Mouse (Mus musculus) liver, adult 2 months (tissue): ENCODE measurements around the gene Exoc7. TPM values are rescaled to one million over a fixed set of nuclear protein-coding genes. Genes with fewer than 3 reads are reported as not detected.
"Not testable (repeated sequence)": the region's sequence is repeated elsewhere in the genome, so short reads cannot be mapped to it uniquely, and the experiment has no call there.

ENCODE experiments used
- DNase-seq: peaks from one replicate; pipeline ENCODE4 v3.0.0-alpha.2; 2011; ENCODE audit warnings: low read depth, low spot score; ENCODE audit errors: extremely low read depth
- H3K27ac ChIP-seq: fragments of 200-500 bp; replicated peaks from 2 replicates; pipeline ENCODE4 v1.5.1; 2012; ENCODE audit warnings: low read depth, mild to moderate bottlenecking, control low read depth, inconsistent platforms, low read length; ENCODE audit not compliant: insufficient read depth
- H3K27me3 ChIP-seq: fragments of 200-500 bp; 2 replicates; pipeline ENCODE4 v1.6.1; 2012; ENCODE audit warnings: mild to moderate bottlenecking, moderate library complexity, low read length, inconsistent platforms; ENCODE audit not compliant: control insufficient read depth, insufficient read depth
- H3K36me3 ChIP-seq: fragments of 200-500 bp; 2 replicates; pipeline ENCODE4 v1.6.1; 2012; ENCODE audit warnings: low read length, inconsistent platforms; ENCODE audit not compliant: control insufficient read depth, insufficient read depth
- H3K4me1 ChIP-seq: fragments of 200-500 bp; 2 replicates; pipeline ENCODE4 v1.6.1; 2011; ENCODE audit warnings: low read length; ENCODE audit not compliant: control insufficient read depth, insufficient read depth
- H3K4me3 ChIP-seq: fragments of 200-500 bp; 2 replicates; pipeline ENCODE4 v1.5.1; 2011; ENCODE audit warnings: low read depth, mild to moderate bottlenecking, control low read depth, low read length, moderate library complexity; ENCODE audit not compliant: insufficient read depth
- H3K79me2 ChIP-seq: fragments of 200-500 bp; 2 replicates; pipeline ENCODE4 v1.6.1; 2012; ENCODE audit warnings: inconsistent platforms, mild to moderate bottlenecking, low read length, moderate library complexity; ENCODE audit not compliant: control insufficient read depth, insufficient read depth
- H3K9ac ChIP-seq: fragments of 200-500 bp; 2 replicates; pipeline ENCODE4 v1.6.1; 2012; ENCODE audit warnings: low read depth, mild to moderate bottlenecking, control low read depth, inconsistent platforms, low read length
- CTCF ChIP-seq: fragments of 200-500 bp; IDR thresholded peaks from 2 replicates; pipeline ENCODE4 v1.5.1; 2011; ENCODE audit warnings: low read depth, low read length, control low read depth
- POLR2A ChIP-seq: fragments of 200-500 bp; IDR thresholded peaks from 2 replicates; pipeline ENCODE4 v1.6.1; 2011; ENCODE audit warnings: low read length, control low read depth; ENCODE audit not compliant: insufficient read depth; ENCODE audit errors: extremely low read depth
- WGBS: fragments of 180-500 bp; shearing (Covaris S2); methylation state at CpG from one replicate; pipeline ENCODE4 v1.1.7; 2018; 5-methylcytosine and 5-hydroxymethylcytosine counted together
- polyA plus RNA-seq: library from polyadenylated mRNA; depleted of rRNA; stranded (reverse); fragments of >200 nt; gene quantifications from 2 replicates; pipeline ENCODE4 v1.2.3, GENCODE M21; 2012
- total RNA-seq: library from RNA; depleted of rRNA; stranded (reverse); fragments of >200 nt; gene quantifications from 2 replicates; pipeline ENCODE4 v1.2.3, GENCODE M21; 2014

The Exoc7 gene
- total and polyA plus RNA-seq, 2 experiments, result 15.9 to 19.5 TPM

GRCm38 (mm10) chr11:116281671-116282070 is 25.4 kb downstream of the Exoc7 start:
- 4% methylated on average over 18 of the region's 18 CpGs for WGBS
- H3K27me3 ChIP-seq, result peaks cover 13% of the 10 kb centered on the region
- no peak overlapping the region for H3K9ac ChIP-seq
- H3K27ac ChIP-seq, result no peak overlapping the region
- TF ChIP-seq CTCF (no peak), POLR2A (no peak)
- DNase-seq, result no peak
- no peaks in the 10 kb centered on the region for H3K79me2 ChIP-seq
- no peak overlapping the region for H3K4me3 ChIP-seq
- H3K36me3 ChIP-seq, result no peaks in the 10 kb centered on the region
- no peaks in the 10 kb centered on the region for H3K4me1 ChIP-seq

GRCm38 (mm10) chr11:116280751-116281663 is 26.0 kb downstream of the Exoc7 start, which contains the start of gene Galr2:
Galr2 (plus strand) TSS chr11:116280939.
- TF ChIP-seq POLR2A (no peak), CTCF (no peak)
- H3K9ac ChIP-seq, result no peak within 1 kb of the TSS

GRCm38 (mm10) chr11:116277184-116277583 is 29.8 kb downstream of the Exoc7 start:
- DNase-seq, H3K36me3 ChIP-seq: not testable (repeated sequence)
- 86% methylated on average over 1 of the region's 1 CpGs for WGBS

More at GRCm38 (mm10) chr11:116280751-116281663, 26.0 kb downstream of the Exoc7 start, which contains the start of gene Galr2:
- no peak for DNase-seq
- Histone ChIP-seq H3K4me3 (no peak within 1 kb of the TSS), H3K27ac (no peak within 1 kb of the TSS), H3K36me3 (no peaks in the 10 kb centered on the region), H3K79me2 (no peaks in the 10 kb centered on the region), H3K4me1 (no peaks in the 10 kb centered on the region), H3K27me3 (peaks cover 13% of the 10 kb centered on the region)
- WGBS, result 11% methylated on average over 48 of the region's 48 CpGs

GRCm38 (mm10) chr11:116274045-116274666 is 32.9 kb downstream of the Exoc7 start, which contains the start of gene Srp68:
Srp68 (minus strand) TSS chr11:116274217.
- Histone ChIP-seq H3K4me1 (peaks cover 7% of the 10 kb centered on the region; the same call in 1 of the 2 replicates), H3K4me3 (peak within 1 kb of the TSS; percentile 83), H3K79me2 (peaks cover 16% of the 10 kb centered on the region; the same call in 1 of the 2 replicates), H3K27ac (peak within 1 kb of the TSS; percentile 45), H3K9ac (peak within 1 kb of the TSS; percentile 80), H3K27me3 (no peaks in the 10 kb centered on the region), H3K36me3 (peaks cover 6% of the 10 kb centered on the region)
- no peak for TF ChIP-seq CTCF
- peak; percentile 84; the same call in 1 of the 2 replicates for TF ChIP-seq POLR2A
- DNase-seq, result peak; percentile 85
- under 1% methylated on average over 32 of the region's 32 CpGs for WGBS

More at GRCm38 (mm10) chr11:116277184-116277583, 29.8 kb downstream of the Exoc7 start:
- H3K27me3 ChIP-seq, H3K9ac ChIP-seq, H3K4me1 ChIP-seq, H3K4me3 ChIP-seq, H3K79me2 ChIP-seq, H3K27ac ChIP-seq: not testable (repeated sequence)

- Histone ChIP-seq H3K27ac (no peak overlapping the region; the same call in 1 of the 2 replicates), H3K79me2 (peaks cover 16% of the 10 kb centered on the region; the same call in 1 of the 2 replicates), H3K27me3 (no peaks in the 10 kb centered on the region), H3K36me3 (peaks cover 6% of the 10 kb centered on the region), H3K9ac (peak overlapping the region; percentile 80), H3K4me3 (peak overlapping the region; percentile 83), H3K4me1 (peaks cover 7% of the 10 kb centered on the region; the same call in 1 of the 2 replicates)
- TF ChIP-seq CTCF (no peak), POLR2A (no peak)
- under 1% methylated on average over 39 of the region's 39 CpGs for WGBS
- DNase-seq, result no peak
Observed at GRCm38 (mm10) chr11:116273469-116274044, 33.5 kb downstream of the Exoc7 start.
